Mouse (Mus musculus): ENCODE data around the gene Adora2b. TPM values are rescaled to one million over a fixed set of nuclear protein-coding genes. Genes with fewer than 3 reads are reported as not detected.

The Adora2b gene
- polyA plus RNA-seq (2015; fragmentation: Nextera tagmentation; extraction: Ambion mirVana) = 3.8 and 5.4 TPM in 2 replicates

GRCm38 (mm10) chr11:62248401-62249244 lies at the start of gene Adora2b:
TSS of gene Adora2b (plus strand) at chr11:62248984.
- no peaks in the 10 kb centered on the region for H3K36me3 ChIP-seq
- peaks cover 40% of the 10 kb centered on the region for H3K27me3 ChIP-seq
- under 1% methylated on average over 63 of the region's 69 CpGs for whole genome bisulfite sequencing
- H3K9ac ChIP-seq = peak within 1 kb of the TSS; percentile 71
- no peaks in the 10 kb centered on the region for H3K9me3 ChIP-seq
- H3K27ac ChIP-seq = no peak within 1 kb of the TSS
- ATAC-seq (ENCODE audit: low FRiP score) = peak; percentile 92
- peak within 1 kb of the TSS; percentile 68 for H3K4me3 ChIP-seq
- H3K4me1 ChIP-seq (replicated peaks) = peaks cover 16% of the 10 kb centered on the region
- peak within 1 kb of the TSS; percentile 99 for H3K4me2 ChIP-seq

- WGBS = 94% methylated on average over 5 of the region's 5 CpGs
- Histone ChIP-seq H3K4me1 (replicated peaks) (no peaks in the 10 kb centered on the region), H3K36me3 (0 out of 2 replicates have a peak, but pooled peaks cover 4% of the 10 kb centered on the region), H3K4me3 (no peak overlapping the region), H3K27ac (no peak overlapping the region), H3K9ac (no peak overlapping the region), H3K4me2 (no peak overlapping the region), H3K27me3 (no peaks in the 10 kb centered on the region), H3K9me3 (no peaks in the 10 kb centered on the region)
- no peak for ATAC-seq (ENCODE audit: low FRiP score)
Observed at GRCm38 (mm10) chr11:62200901-62201512, 47.8 kb upstream of the Adora2b start.

GRCm38 (mm10) chr11:62202645-62203044 lies 46.1 kb upstream of the Adora2b start:
- ATAC-seq (ENCODE audit: low FRiP score) = no peak
- WGBS = 93% methylated on average over 1 of the region's 1 CpGs

GRCm38 (mm10) chr11:62209111-62209510 lies 39.7 kb upstream of the Adora2b start:
- Histone ChIP-seq H3K9me3 (no peaks in the 10 kb centered on the region), H3K27ac (no peak overlapping the region; the same call in 1 of the 2 replicates), H3K4me2 (no peak overlapping the region), H3K4me3 (no peak overlapping the region), H3K9ac (no peak overlapping the region), H3K36me3 (0 out of 2 replicates have a peak, but pooled peaks cover 10% of the 10 kb centered on the region), H3K27me3 (no peaks in the 10 kb centered on the region), H3K4me1 (replicated peaks) (no peaks in the 10 kb centered on the region)
- no peak for ATAC-seq (ENCODE audit: low FRiP score)
- 47% methylated on average over 2 of the region's 2 CpGs for WGBS

More at GRCm38 (mm10) chr11:62202645-62203044, 46.1 kb upstream of the Adora2b start:
- Histone ChIP-seq H3K27ac (no peak overlapping the region), H3K4me3 (no peak overlapping the region), H3K4me2 (no peak overlapping the region), H3K4me1 (replicated peaks) (no peaks in the 10 kb centered on the region), H3K9me3 (no peaks in the 10 kb centered on the region), H3K36me3 (0 out of 2 replicates have a peak, but pooled peaks cover 8% of the 10 kb centered on the region), H3K27me3 (no peaks in the 10 kb centered on the region), H3K9ac (no peak overlapping the region)

DNA sequence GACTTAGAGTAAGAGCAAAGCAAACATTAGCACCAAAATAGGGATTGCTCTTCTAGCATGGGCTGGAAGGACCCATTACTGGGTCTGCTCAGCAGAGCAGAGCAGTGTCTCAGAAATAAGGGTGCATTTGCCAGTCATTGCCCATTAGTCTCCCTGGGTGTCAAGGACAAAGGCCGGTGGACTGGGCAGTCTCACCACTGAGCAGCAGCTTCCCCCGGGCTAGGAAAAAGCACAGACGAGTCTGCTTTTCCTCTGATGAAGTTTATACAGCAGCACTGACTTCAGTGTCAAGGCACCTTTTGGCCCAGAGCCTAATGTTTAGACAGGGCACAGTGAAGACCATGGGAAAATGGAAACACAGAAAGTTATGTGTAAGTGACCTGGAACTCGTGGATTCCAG lies 38.9 kb upstream of the Adora2b start:
- H3K27me3 ChIP-seq = no peaks in the 10 kb centered on the region
- H3K9me3 ChIP-seq = no peaks in the 10 kb centered on the region
- WGBS = 56% methylated on average over 4 of the region's 4 CpGs
- ATAC-seq (ENCODE audit: low FRiP score) = no peak
- H3K9ac ChIP-seq = no peak overlapping the region
- no peak overlapping the region for H3K4me3 ChIP-seq
- H3K4me2 ChIP-seq = no peak overlapping the region
- H3K27ac ChIP-seq = no peak overlapping the region
- no peaks in the 10 kb centered on the region for H3K4me1 ChIP-seq (replicated peaks)
- H3K36me3 ChIP-seq = 0 out of 2 replicates have a peak, but pooled peaks cover 10% of the 10 kb centered on the region

DNA sequence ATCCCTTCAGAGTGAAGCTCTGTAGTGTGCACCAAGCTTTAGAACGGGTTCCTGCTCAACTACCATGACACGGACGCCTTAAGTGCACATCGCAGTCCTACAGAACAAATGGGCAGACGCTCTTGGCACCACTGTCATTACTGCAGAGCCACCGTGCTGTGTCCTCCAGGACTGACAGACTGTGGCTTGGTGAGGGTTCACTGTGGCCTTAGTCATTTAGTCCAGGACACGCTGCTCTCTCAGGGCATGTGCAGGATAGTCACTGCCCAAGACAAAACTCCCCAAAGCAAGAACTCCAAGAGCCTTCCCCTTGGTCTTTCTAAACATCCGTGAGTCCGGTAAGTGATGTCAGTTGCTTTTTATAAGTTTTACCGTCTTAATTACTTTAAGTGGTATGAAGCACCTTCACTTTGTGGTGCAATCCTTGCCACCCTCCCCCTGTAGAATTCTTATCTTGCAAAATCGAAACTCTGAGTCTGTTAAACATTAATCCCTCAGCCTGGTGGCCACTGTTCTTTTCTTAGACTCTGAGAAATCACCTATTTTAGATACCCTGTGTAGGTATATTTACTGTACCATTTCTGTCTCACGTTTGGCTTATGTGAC lies 35.3 kb upstream of the Adora2b start:
- H3K4me3 ChIP-seq = no peak overlapping the region
- no peak overlapping the region for H3K4me2 ChIP-seq
- 0 out of 2 replicates have a peak, but pooled peaks cover 2% of the 10 kb centered on the region for H3K36me3 ChIP-seq
- H3K27me3 ChIP-seq = no peaks in the 10 kb centered on the region
- H3K27ac ChIP-seq = no peak overlapping the region
- H3K9ac ChIP-seq = no peak overlapping the region
- 91% methylated on average over 12 of the region's 12 CpGs for WGBS
- H3K9me3 ChIP-seq = no peaks in the 10 kb centered on the region
- no peak for ATAC-seq (ENCODE audit: low FRiP score)
- no peaks in the 10 kb centered on the region for H3K4me1 ChIP-seq (replicated peaks)

GRCm38 (mm10) chr11:62215107-62215506 lies 33.7 kb upstream of the Adora2b start:
- whole genome bisulfite sequencing = 60% methylated on average over 2 of the region's 2 CpGs
- Histone ChIP-seq H3K9me3 (no peaks in the 10 kb centered on the region), H3K36me3 (0 out of 2 replicates have a peak, but pooled peaks cover 10% of the 10 kb centered on the region), H3K4me2 (no peak overlapping the region), H3K4me3 (no peak overlapping the region), H3K4me1 (replicated peaks) (no peaks in the 10 kb centered on the region), H3K27me3 (no peaks in the 10 kb centered on the region), H3K9ac (no peak overlapping the region), H3K27ac (no peak overlapping the region)
- no peak for ATAC-seq (ENCODE audit: low FRiP score)

DNA sequence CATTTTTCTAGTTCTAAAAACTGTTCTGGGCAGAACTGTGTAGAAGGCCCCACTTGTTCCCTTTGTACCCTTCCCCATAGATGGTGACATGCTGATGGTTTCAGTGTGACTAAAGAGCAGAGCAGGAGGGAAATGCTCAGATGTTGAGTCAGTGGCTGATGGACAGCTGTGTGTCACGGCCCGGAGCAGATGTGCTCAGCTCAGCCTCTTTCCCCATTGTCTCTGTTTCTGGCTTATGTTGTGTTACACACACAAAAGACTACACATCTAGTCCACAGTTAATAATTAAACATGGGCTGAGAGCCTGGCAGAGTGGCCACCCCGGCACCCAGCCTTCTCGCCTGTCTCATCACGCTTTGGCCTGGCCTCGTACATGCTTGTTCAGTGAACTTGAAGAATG lies 31.0 kb upstream of the Adora2b start:
- no peak overlapping the region for H3K9ac ChIP-seq
- WGBS = 59% methylated on average over 6 of the region's 6 CpGs
- peaks cover 14% of the 10 kb centered on the region; the same call in 1 of the 2 replicates for H3K36me3 ChIP-seq
- H3K4me3 ChIP-seq = no peak overlapping the region
- no peaks in the 10 kb centered on the region for H3K9me3 ChIP-seq
- no peak overlapping the region for H3K4me2 ChIP-seq
- no peak overlapping the region for H3K27ac ChIP-seq
- H3K4me1 ChIP-seq (replicated peaks) = no peaks in the 10 kb centered on the region
- H3K27me3 ChIP-seq = no peaks in the 10 kb centered on the region
- no peak for ATAC-seq (ENCODE audit: low FRiP score)

DNA sequence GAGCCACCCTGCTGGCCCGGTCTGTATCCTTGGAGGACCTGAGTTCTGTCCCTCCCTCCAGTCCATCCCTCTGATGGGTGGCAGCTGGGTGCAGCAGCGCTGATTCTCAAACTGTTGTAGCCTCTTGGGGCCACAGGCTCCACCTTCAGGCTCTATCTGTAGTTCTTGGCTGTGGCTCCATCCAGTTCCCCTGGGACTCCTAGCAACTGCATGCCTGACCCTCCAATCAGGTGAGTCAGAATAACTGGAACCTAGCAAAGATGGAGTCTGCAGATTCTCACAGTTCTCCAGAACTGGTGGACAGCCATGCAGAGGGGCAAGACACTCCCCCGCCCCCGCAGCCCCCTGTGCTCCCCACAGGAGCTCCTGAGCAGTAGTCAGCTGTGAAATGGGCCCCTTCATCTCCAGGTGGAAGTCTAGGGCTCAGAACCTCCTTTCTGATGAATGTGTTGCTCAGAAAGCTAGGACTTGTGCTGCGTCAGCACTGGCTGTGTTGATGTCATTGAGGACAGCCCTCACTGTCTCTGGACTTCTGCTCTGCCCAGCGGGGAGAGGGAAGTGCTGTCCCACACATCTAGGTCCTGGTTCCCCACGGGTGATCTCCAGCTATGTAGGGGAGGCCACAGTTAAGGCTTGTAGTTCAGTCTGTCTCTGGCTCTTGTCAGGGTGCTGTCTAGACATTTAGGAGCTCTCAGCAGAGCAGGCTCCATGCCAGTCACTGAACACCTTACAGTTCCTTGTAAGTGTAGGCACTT lies 27.9 kb upstream of the Adora2b start:
- Histone ChIP-seq H3K9ac (no peak overlapping the region), H3K36me3 (peaks cover 15% of the 10 kb centered on the region; the same call in 1 of the 2 replicates), H3K4me3 (no peak overlapping the region), H3K27me3 (no peaks in the 10 kb centered on the region), H3K4me2 (no peak overlapping the region), H3K27ac (no peak overlapping the region), H3K9me3 (no peaks in the 10 kb centered on the region), H3K4me1 (replicated peaks) (no peaks in the 10 kb centered on the region)
- whole genome bisulfite sequencing = 84% methylated on average over 7 of the region's 7 CpGs
- ATAC-seq (ENCODE audit: low FRiP score) = no peak

DNA sequence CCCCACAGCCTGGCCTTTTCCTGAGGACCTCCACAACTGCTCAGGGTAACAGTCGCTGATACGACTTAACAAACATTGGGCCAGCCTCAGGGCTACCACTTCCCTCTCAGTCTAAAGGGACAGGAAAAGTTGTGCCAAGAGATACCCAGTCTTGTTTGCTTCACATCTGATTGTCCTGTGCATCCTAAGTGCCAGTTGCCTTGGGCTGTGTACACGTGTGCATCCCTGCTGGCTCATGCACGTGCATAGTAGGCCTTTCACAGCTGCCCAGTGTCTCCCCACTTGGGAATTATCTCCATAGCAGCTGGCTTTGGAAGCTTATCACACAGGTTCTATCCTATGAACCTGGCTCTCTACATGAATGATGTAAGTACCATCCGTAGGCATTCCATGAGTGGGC lies 25.4 kb upstream of the Adora2b start:
- H3K36me3 ChIP-seq = peaks cover 15% of the 10 kb centered on the region; the same call in 1 of the 2 replicates
- no peaks in the 10 kb centered on the region for H3K27me3 ChIP-seq
- H3K4me1 ChIP-seq (replicated peaks) = no peaks in the 10 kb centered on the region
- 91% methylated on average over 5 of the region's 5 CpGs for WGBS
- no peak for ATAC-seq (ENCODE audit: low FRiP score)
- no peak overlapping the region for H3K4me2 ChIP-seq
- H3K9me3 ChIP-seq = no peaks in the 10 kb centered on the region
- H3K27ac ChIP-seq = no peak overlapping the region
- H3K9ac ChIP-seq = no peak overlapping the region
- H3K4me3 ChIP-seq = no peak overlapping the region

- Histone ChIP-seq H3K4me2 (no peak overlapping the region), H3K4me1 (replicated peaks) (no peaks in the 10 kb centered on the region), H3K27ac (no peak overlapping the region), H3K9ac (no peak overlapping the region), H3K4me3 (no peak overlapping the region), H3K27me3 (no peaks in the 10 kb centered on the region), H3K36me3 (peaks cover 15% of the 10 kb centered on the region; the same call in 1 of the 2 replicates), H3K9me3 (no peaks in the 10 kb centered on the region)
- ATAC-seq (ENCODE audit: low FRiP score) = no peak
- WGBS = 98% methylated on average over 7 of the region's 7 CpGs
Observed at GRCm38 (mm10) chr11:62223962-62224361, 24.8 kb upstream of the Adora2b start.

Data from hindbrain, embryonic 13.5 days (tissue).